Mouse (Mus musculus) stomach, embryonic 15.5 days (tissue): ENCODE results near the gene Map4k3. TPM values are rescaled to one million over a fixed set of nuclear protein-coding genes. Genes with fewer than 3 reads are reported as not detected.

Source experiments
- ATAC-seq: fragments of 200-750 bp; cut with Nextera tagmentation; 2 replicates; pipeline ENCODE4 v1.8.0; 2017; ENCODE audit warnings: low read depth, moderate number of reproducible peaks, moderate TSS enrichment; ENCODE audit not compliant: insufficient read depth, low FRiP score
- H3K27ac ChIP-seq: fragments of 300-500 bp; sonication (generic); 2 replicates; pipeline ENCODE4 v1.5.1; 2015; ENCODE audit warnings: mild to moderate bottlenecking, inconsistent platforms
- H3K27me3 ChIP-seq: fragments of 300-500 bp; sonication (generic); replicated peaks from 2 replicates; pipeline ENCODE4 v1.6.1; 2015; ENCODE audit warnings: inconsistent platforms
- H3K36me3 ChIP-seq: fragments of 300-500 bp; sonication (generic); 2 replicates; pipeline ENCODE4 v1.6.1; 2015; ENCODE audit warnings: inconsistent platforms
- H3K4me1 ChIP-seq: fragments of 300-500 bp; sonication (generic); 2 replicates; pipeline ENCODE4 v1.6.1; 2015; ENCODE audit warnings: inconsistent platforms
- H3K4me2 ChIP-seq: fragments of 300-500 bp; sonication (generic); 2 replicates; pipeline ENCODE4 v1.6.1; 2015; ENCODE audit warnings: mild to moderate bottlenecking, inconsistent platforms
- H3K4me3 ChIP-seq: fragments of 300-500 bp; sonication (generic); replicated peaks from 2 replicates; pipeline ENCODE4 v1.5.1; 2015; ENCODE audit warnings: inconsistent platforms
- H3K9ac ChIP-seq: fragments of 300-500 bp; sonication (generic); 2 replicates; pipeline ENCODE4 v1.6.1; 2015; ENCODE audit warnings: inconsistent platforms
- H3K9me3 ChIP-seq: fragments of 300-500 bp; sonication (generic); 2 replicates; pipeline ENCODE4 v1.6.1; 2016; ENCODE audit warnings: inconsistent platforms
- WGBS: fragments of 180-500 bp; shearing (Covaris S2); methylation state at CpG from one replicate; pipeline ENCODE4 v1.1.7; 2015; 5-methylcytosine and 5-hydroxymethylcytosine counted together
- polyA plus RNA-seq: library from polyadenylated mRNA; unstranded; fragments of >200 nt; fragmentation: Nextera tagmentation; extraction: Ambion mirVana; gene quantifications from 2 replicates; pipeline ENCODE4 v1.2.1, GENCODE M21; 2015

Map4k3 gene
- polyA plus RNA-seq, 1 experiment from 2014 or later: 28.9 TPM

DNA sequence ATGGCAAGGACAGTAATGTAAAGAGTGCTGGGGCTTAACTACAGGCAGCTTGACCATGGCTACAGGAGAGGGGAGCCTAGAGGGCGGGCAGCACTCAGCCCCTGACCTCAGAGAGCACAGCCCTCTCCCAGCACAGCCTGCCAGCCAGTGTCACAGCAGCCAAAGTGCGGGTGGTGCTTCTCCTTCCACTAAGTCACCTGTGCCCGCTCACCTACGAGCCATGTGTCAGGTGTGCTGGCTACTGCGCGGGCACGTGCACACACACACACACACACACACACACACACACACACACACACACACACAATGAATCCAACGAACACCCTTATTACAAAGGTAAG, 82.6 kb downstream of the Map4k3 start:
- H3K4me3 ChIP-seq: no peak overlapping the region
- WGBS: 87% methylated on average over 8 of the region's 8 CpGs
- ATAC-seq: no peak
- 0 out of 2 replicates have a peak, but pooled peaks cover 4% of the 10 kb centered on the region for H3K4me1 ChIP-seq
- no peak overlapping the region for H3K27ac ChIP-seq
- no peak overlapping the region for H3K4me2 ChIP-seq
- H3K27me3 ChIP-seq: no peaks in the 10 kb centered on the region
- no peak overlapping the region for H3K9ac ChIP-seq
- peaks cover 19% of the 10 kb centered on the region for H3K36me3 ChIP-seq
- H3K9me3 ChIP-seq: no peaks in the 10 kb centered on the region

DNA sequence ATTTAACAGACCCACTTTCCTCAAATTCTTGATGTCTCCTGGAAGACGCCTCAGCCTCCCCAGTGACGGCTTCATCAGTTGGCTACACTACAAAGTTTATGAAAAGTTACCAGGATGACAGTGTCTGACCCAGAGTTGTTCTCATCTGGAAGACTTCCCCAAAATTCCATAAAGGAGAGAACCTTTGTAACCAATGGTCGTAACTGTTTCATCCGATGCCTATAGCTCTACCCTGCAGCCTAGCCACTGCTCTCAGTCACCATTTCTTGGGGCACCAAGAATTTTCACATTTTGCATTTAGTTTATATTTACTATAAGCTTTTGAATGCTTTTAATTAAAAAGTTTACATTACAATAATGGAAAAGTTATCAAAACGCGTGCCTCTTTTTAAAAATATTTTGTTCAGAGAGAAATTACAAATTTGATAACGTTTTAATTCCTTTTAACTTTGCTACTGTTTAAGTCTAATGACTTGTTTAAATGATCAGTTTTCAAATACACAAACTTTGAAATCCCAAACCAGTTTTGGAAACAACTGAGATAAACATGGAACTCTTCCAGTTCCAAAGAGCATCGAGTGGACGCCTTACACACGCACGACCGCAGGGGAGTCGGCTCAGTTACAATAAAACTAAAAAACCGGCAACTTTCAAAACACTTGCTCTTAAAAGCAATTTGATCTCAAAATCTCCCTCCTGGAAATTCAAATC, 83.1 kb downstream of the Map4k3 start:
- H3K4me2 ChIP-seq: no peak overlapping the region
- 0 out of 2 replicates have a peak, but pooled peaks cover 4% of the 10 kb centered on the region for H3K4me1 ChIP-seq
- 68% methylated on average over 14 of the region's 14 CpGs for WGBS
- no peak overlapping the region for H3K27ac ChIP-seq
- H3K27me3 ChIP-seq: no peaks in the 10 kb centered on the region
- peaks cover 19% of the 10 kb centered on the region for H3K36me3 ChIP-seq
- no peaks in the 10 kb centered on the region for H3K9me3 ChIP-seq
- H3K4me3 ChIP-seq: no peak overlapping the region
- no peak for ATAC-seq
- H3K9ac ChIP-seq: no peak overlapping the region

DNA sequence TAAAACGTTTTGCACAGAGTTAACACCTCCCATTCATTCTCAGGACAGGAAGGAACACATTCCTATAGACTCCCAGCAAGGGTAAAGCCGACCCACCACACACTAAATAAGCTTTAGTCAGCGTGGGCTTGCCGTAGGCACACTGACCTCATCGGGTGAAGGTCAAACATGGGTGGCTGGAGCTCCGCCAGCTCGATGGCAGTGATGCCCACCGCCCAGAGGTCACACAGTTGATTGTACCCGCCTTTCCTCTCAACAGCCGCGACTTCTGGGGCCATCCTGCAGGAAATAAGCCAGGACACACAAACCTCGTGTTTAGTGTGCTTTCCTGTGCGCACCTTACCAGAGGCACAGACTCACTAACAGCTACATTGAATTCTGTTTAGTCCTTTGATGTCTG, 83.7 kb downstream of the Map4k3 start:
- 64% methylated on average over 13 of the region's 13 CpGs for WGBS
- peaks cover 19% of the 10 kb centered on the region for H3K36me3 ChIP-seq

DNA sequence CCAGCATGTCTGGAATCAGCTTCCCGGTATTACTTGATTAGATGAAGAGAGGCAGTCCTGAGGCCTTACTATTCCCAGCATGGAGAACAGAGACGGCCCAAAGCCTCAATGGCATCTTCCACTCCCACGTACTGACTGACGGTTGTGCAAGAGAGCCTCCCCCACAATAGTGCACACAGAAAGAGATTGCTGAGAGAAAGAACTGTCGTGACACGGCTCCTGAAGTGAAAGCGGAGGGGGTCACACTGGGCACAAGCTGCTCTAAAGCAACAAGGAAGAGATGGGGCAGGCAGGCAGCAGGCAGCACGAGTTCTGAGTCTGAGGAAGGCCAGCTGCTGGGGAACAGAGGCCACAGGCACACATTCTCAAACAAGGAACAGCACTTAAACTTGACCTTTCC, 90.2 kb downstream of the Map4k3 start:
- 61% methylated on average over 8 of the region's 8 CpGs for WGBS
- Histone ChIP-seq H3K36me3 (peaks cover 11% of the 10 kb centered on the region), H3K27me3 (no peaks in the 10 kb centered on the region), H3K9ac (no peak overlapping the region), H3K4me2 (no peak overlapping the region), H3K27ac (no peak overlapping the region), H3K9me3 (no peaks in the 10 kb centered on the region), H3K4me1 (no peaks in the 10 kb centered on the region), H3K4me3 (no peak overlapping the region)
- ATAC-seq: no peak

More for the DNA sequence above, 83.7 kb downstream of the Map4k3 start:
- Histone ChIP-seq H3K9me3 (no peaks in the 10 kb centered on the region), H3K9ac (no peak overlapping the region), H3K27ac (no peak overlapping the region), H3K4me3 (no peak overlapping the region), H3K27me3 (no peaks in the 10 kb centered on the region), H3K4me2 (no peak overlapping the region), H3K4me1 (0 out of 2 replicates have a peak, but pooled peaks cover 4% of the 10 kb centered on the region)
- no peak for ATAC-seq

DNA sequence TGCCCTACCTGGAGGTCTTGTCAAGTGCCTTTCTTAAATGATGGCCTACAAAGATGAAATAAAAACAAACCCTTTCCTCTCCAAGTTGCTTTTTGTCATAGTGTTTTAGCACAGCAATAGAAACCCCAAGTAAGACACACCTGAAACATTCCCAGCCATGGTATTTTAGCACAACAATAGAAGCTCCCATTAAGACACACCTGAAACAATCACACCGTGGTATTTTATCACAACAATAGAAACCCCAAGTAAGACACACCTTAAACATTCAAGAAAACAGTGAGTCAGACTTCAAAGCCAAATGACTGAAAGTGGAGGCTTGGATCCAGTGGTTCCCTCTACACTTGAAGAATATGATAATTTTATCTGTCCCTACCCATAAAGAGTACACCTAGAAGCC, 92.5 kb downstream of the Map4k3 start:
- WGBS: 69% methylated on average over 1 of the region's 1 CpGs
- no peak for ATAC-seq
- Histone ChIP-seq H3K9me3 (no peaks in the 10 kb centered on the region), H3K36me3 (peaks cover 25% of the 10 kb centered on the region), H3K4me3 (no peak overlapping the region), H3K27ac (no peak overlapping the region), H3K4me2 (no peak overlapping the region), H3K9ac (no peak overlapping the region), H3K27me3 (no peaks in the 10 kb centered on the region), H3K4me1 (no peaks in the 10 kb centered on the region)

DNA sequence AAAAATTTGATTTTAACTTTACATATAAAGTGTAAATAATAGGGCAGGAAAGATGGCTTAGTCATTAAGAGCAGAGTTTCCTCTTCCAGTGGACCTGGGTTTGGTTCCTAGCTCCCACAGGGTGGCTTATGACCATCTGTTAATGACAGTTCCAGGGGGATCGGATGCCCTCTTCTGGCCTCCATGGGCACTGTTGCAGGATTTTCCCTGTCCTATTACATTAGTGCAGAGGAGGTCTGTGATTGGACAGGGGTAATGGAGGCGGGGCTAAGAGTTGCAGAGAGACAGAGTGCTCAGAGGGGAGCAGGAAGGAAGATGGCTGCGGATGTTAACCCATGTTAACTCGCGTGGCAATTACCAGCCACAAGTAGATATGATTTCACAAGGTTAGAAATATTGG, 95.4 kb downstream of the Map4k3 start:
- Histone ChIP-seq H3K9ac (no peak overlapping the region), H3K36me3 (peaks cover 25% of the 10 kb centered on the region), H3K4me1 (no peaks in the 10 kb centered on the region), H3K4me3 (no peak overlapping the region), H3K27ac (no peak overlapping the region), H3K27me3 (no peaks in the 10 kb centered on the region), H3K4me2 (no peak overlapping the region), H3K9me3 (no peaks in the 10 kb centered on the region)
- ATAC-seq: no peak
- WGBS: 95% methylated on average over 5 of the region's 5 CpGs

DNA sequence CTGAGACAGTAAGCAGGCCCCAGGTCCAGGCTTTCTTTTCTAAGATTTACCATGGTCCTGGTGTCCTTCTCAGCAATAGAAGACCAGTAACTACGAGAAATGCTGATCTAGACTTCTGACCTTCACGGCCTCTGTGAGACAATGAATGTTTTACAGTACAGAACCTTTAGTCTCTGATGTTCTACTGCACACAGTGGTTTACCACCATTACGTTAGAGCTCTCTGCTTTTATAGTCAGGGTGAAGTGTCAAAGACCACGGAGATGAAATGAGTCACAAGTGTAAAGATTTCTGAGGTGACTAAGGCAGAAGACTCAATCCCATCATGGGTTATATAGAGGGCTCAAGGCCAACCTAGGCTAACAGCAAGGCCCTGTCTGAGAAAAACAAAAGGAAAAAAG, 95.9 kb downstream of the Map4k3 start:
- Histone ChIP-seq H3K4me1 (no peaks in the 10 kb centered on the region), H3K4me3 (no peak overlapping the region), H3K9me3 (no peaks in the 10 kb centered on the region), H3K27ac (no peak overlapping the region), H3K4me2 (no peak overlapping the region), H3K36me3 (peaks cover 25% of the 10 kb centered on the region), H3K9ac (no peak overlapping the region), H3K27me3 (no peaks in the 10 kb centered on the region)
- 95% methylated on average over 4 of the region's 4 CpGs for WGBS
- ATAC-seq: no peak

DNA sequence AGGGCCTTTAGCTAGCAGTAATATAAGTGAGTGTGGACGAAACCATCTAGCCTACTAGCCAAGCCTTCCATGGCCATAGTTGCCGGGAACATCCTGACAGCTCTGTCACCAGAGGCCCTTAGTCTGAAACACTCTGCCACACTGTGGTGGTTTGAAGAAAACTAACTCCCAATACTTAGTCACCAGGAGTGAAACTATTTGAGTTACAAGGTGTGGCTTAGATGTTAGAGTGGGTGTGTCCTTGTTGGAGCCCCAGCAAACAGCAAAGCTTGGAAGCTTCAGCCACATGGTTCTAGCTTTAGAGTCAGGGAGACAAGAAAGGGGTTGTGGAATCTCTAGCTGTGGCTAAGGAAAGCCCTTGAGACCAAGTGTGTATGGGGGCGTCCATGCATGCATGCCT, 97.3 kb downstream of the Map4k3 start:
- no peaks in the 10 kb centered on the region for H3K27me3 ChIP-seq
- no peak for ATAC-seq
- no peak overlapping the region for H3K4me3 ChIP-seq
- H3K9ac ChIP-seq: no peak overlapping the region
- WGBS: 94% methylated on average over 3 of the region's 3 CpGs
- no peaks in the 10 kb centered on the region for H3K9me3 ChIP-seq
- H3K4me1 ChIP-seq: no peaks in the 10 kb centered on the region
- no peak overlapping the region for H3K4me2 ChIP-seq
- H3K27ac ChIP-seq: no peak overlapping the region
- H3K36me3 ChIP-seq: peaks cover 25% of the 10 kb centered on the region

DNA sequence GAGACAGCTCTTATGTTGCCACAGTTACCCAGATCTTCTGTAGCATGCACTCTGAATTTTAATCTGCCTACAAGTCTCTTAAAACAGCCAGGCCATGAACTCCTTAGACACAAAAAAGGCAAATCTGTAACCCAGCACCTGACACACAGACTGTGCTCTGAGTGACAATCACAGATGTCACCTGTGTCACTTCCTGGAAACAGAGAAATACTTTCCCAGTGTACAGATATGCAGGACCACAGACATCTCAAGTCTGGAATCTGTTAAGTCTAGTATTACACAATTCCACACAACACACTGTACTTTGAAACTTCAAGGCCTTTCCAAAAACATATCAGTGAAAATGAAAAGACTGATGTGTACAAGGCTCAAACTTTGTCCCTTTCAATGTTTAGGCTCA, 103.3 kb downstream of the Map4k3 start:
- no peak overlapping the region for H3K9ac ChIP-seq
- no peak for ATAC-seq
- no peaks in the 10 kb centered on the region for H3K27me3 ChIP-seq
- H3K27ac ChIP-seq: no peak overlapping the region
- H3K36me3 ChIP-seq: no peaks in the 10 kb centered on the region
- no peak overlapping the region for H3K4me2 ChIP-seq
- no peak overlapping the region for H3K4me3 ChIP-seq
- H3K9me3 ChIP-seq: no peaks in the 10 kb centered on the region
- H3K4me1 ChIP-seq: no peaks in the 10 kb centered on the region

DNA sequence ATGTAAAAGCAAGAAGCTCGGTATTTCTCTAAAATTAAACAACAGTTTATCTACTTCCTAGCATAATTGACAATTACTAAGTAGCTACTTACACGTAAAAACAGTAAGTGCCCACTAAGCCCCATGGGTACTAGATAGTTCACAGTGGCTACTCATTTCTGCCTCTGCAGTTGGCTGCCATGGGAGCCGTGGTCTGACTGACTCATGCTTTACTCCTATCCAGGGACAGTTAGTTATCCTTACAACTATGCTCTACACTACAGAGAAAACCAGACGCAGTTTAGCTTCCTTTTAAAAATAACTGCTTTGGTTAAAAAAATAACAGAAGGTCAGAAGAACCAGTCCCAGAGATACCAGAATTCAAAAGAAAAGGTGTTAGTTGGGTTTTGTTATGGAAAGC, 106.6 kb downstream of the Map4k3 start:
- no peaks in the 10 kb centered on the region for H3K4me1 ChIP-seq
- H3K27me3 ChIP-seq: no peaks in the 10 kb centered on the region
- H3K4me2 ChIP-seq: no peak overlapping the region
- H3K36me3 ChIP-seq: 0 out of 2 replicates have a peak, but pooled peaks cover 6% of the 10 kb centered on the region
- H3K4me3 ChIP-seq: no peak overlapping the region
- WGBS: 79% methylated on average over 4 of the region's 4 CpGs
- H3K27ac ChIP-seq: no peak overlapping the region
- H3K9ac ChIP-seq: no peak overlapping the region
- no peaks in the 10 kb centered on the region for H3K9me3 ChIP-seq
- ATAC-seq: no peak

DNA sequence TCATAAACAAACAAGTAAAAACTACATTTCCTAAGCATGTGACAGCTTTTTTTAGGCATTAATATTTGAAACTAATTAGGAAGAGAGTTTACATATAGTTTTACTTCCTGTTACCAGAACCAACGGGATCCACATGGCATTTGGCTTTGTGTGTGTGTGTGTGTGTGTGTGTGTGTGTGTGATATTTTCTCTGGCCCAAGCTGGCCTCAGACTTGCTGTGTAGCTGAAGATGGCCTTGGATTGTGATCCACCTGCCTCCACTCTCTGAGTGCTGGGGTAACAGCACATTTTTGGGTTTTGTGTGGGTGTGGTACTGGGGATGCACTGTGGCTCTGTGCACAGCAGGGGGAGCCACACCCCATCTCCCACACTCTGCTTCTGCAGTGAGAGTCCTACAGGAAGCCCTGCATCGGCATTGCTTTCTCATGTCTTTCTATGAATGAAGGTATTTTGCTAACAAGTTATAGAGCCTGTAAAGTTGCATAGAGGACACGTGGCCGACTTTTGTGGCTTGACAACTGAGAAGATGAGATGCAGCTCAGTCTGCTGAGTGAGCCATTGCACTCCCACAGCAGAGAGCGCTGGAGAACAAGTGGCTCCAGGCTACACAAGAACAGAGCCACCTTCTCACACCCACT, 107.4 kb downstream of the Map4k3 start:
- Histone ChIP-seq H3K36me3 (0 out of 2 replicates have a peak, but pooled peaks cover 6% of the 10 kb centered on the region), H3K27me3 (no peaks in the 10 kb centered on the region), H3K4me3 (no peak overlapping the region), H3K4me2 (no peak overlapping the region), H3K9me3 (no peaks in the 10 kb centered on the region), H3K4me1 (no peaks in the 10 kb centered on the region), H3K27ac (no peak overlapping the region), H3K9ac (no peak overlapping the region)
- 59% methylated on average over 5 of the region's 5 CpGs for WGBS
- ATAC-seq: peak; percentile 35; the same call in 1 of the 2 replicates

DNA sequence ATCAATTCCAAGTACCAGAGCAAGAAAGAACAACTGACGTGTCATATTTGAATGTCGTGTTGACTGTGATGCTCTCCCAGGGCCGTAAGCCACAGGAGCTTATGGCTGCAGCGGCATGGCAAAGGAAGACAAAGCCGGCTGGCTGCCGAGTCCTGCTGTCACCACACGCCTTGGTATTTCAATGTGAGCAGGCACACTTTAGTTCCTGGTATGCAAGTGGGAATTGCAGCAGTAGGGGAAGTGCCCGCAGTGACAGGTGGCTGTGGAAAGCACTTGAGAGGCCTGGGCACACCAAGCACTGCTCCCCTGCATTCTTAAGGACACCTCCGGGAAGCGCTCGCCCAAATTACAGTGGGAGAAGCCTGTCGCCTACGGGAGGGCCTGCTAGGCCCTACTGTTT, 108.7 kb downstream of the Map4k3 start:
- 87% methylated on average over 13 of the region's 13 CpGs for WGBS
- Histone ChIP-seq H3K36me3 (peaks cover 18% of the 10 kb centered on the region), H3K4me1 (no peaks in the 10 kb centered on the region), H3K27me3 (no peaks in the 10 kb centered on the region), H3K27ac (no peak overlapping the region), H3K9me3 (no peaks in the 10 kb centered on the region), H3K4me3 (no peak overlapping the region), H3K4me2 (no peak overlapping the region), H3K9ac (no peak overlapping the region)
- no peak for ATAC-seq
